Mouse (Mus musculus) MEL (cell line): ENCODE measurements around the gene Ndufa10. TPM values are rescaled to one million over a fixed set of nuclear protein-coding genes. Genes with fewer than 3 reads are reported as not detected.

ENCODE experiments used
- DNase-seq: peaks from one replicate; pipeline ENCODE4 v3.0.0; 2011; ENCODE audit warnings: low read depth, low spot score
- H3K27ac ChIP-seq: 2 replicates; pipeline ENCODE4 v1.5.1; 2012; ENCODE audit warnings: low read depth, mild to moderate bottlenecking, control low read depth, low read length, moderate library complexity; ENCODE audit not compliant: control insufficient read depth
- H3K27me3 ChIP-seq, 2 experiments: fragments of 150-350 bp in 1 of 2; sonication (generic) in 1 of 2; 2 replicates each; pipeline ENCODE4 v1.6.1; 2012; ENCODE audit warnings: low read length in 2 of 2, mild to moderate bottlenecking in 2 of 2, improper control_type of control experiment in 1 of 2, moderate library complexity in 1 of 2; ENCODE audit not compliant: insufficient read depth in 2 of 2, control insufficient read depth in 1 of 2
- H3K36me3 ChIP-seq, 2 experiments: 2 replicates each; pipeline ENCODE4 v1.6.1; 2012 to 2014; ENCODE audit warnings: low read length in 2 of 2, improper control_type of control experiment in 1 of 2, inconsistent platforms in 1 of 2, mild to moderate bottlenecking in 1 of 2; ENCODE audit not compliant: insufficient read depth in 2 of 2, control insufficient read depth in 1 of 2
- H3K4me1 ChIP-seq, 2 experiments: fragments of 150-350 bp in 1 of 2; sonication (generic) in 1 of 2; 2 replicates each; pipeline ENCODE4 v1.6.1; 2012; ENCODE audit warnings: low read length in 2 of 2, improper control_type of control experiment in 1 of 2, mild to moderate bottlenecking in 1 of 2; ENCODE audit not compliant: insufficient read depth in 2 of 2, control insufficient read depth in 1 of 2
- H3K4me3 ChIP-seq, 2 experiments: fragments of 150-350 bp in 1 of 2; sonication (generic) in 1 of 2; 2 replicates each; pipeline ENCODE4 v1.5.1; 2012; ENCODE audit warnings: low read depth in 2 of 2, low read length in 2 of 2, mild to moderate bottlenecking in 2 of 2, moderate library complexity in 2 of 2, control low read depth in 1 of 2, improper control_type of control experiment in 1 of 2; ENCODE audit not compliant: control insufficient read depth in 1 of 2, insufficient read depth in 1 of 2
- H3K79me2 ChIP-seq: 2 replicates; pipeline ENCODE4 v1.6.1; 2012; ENCODE audit warnings: mild to moderate bottlenecking, low read length, moderate library complexity; ENCODE audit not compliant: control insufficient read depth, poor library complexity, insufficient read depth
- H3K9ac ChIP-seq: 2 replicates; pipeline ENCODE4 v1.6.1; 2012; ENCODE audit warnings: low read depth, mild to moderate bottlenecking, control low read depth, low read length, moderate library complexity; ENCODE audit not compliant: control insufficient read depth, poor library complexity, severe bottlenecking
- H3K9me3 ChIP-seq: fragments of 150-350 bp; sonication (generic); replicated peaks from 2 replicates; pipeline ENCODE4 v1.6.1; 2012; ENCODE audit warnings: mild to moderate bottlenecking, low read length, improper control_type of control experiment, moderate library complexity; ENCODE audit not compliant: insufficient read depth
- BHLHE40 ChIP-seq: IDR thresholded peaks from 2 replicates; pipeline ENCODE4 v1.6.1; 2012; ENCODE audit warnings: low read depth, mild to moderate bottlenecking, inconsistent platforms, low read length, improper control_type of control experiment, borderline replicate concordance
- CHD1 ChIP-seq: IDR thresholded peaks from 2 replicates; pipeline ENCODE4 v1.6.1; 2012; ENCODE audit warnings: low read depth, mild to moderate bottlenecking, inconsistent platforms, low read length, improper control_type of control experiment
- CHD2 ChIP-seq: IDR thresholded peaks from 2 replicates; pipeline ENCODE4 v1.6.1; 2011; ENCODE audit warnings: low read length, improper control_type of control experiment
- CTCF ChIP-seq, 3 experiments: IDR thresholded peaks in 2 of 3; conservative IDR thresholded peaks in 1 of 3; 2 replicates each; pipeline ENCODE4 v1.5.1; 2011 to 2012; ENCODE audit warnings: low read length in 3 of 3, low read depth in 2 of 3, mild to moderate bottlenecking in 2 of 3, improper control_type of control experiment in 1 of 3, inconsistent platforms in 1 of 3, mixed read lengths in 1 of 3, moderate library complexity in 1 of 3; ENCODE audit not compliant: control insufficient read depth in 1 of 3, insufficient read depth in 1 of 3, poor library complexity in 1 of 3, severe bottlenecking in 1 of 3
- E2F4 ChIP-seq: IDR thresholded peaks from 2 replicates; pipeline ENCODE4 v1.6.1; 2011; ENCODE audit warnings: low read depth, low read length, improper control_type of control experiment, borderline replicate concordance
- ETS1 ChIP-seq: IDR thresholded peaks from 2 replicates; pipeline ENCODE4 v1.6.1; 2012; ENCODE audit warnings: low read depth, mild to moderate bottlenecking, inconsistent platforms, low read length, improper control_type of control experiment, moderate library complexity
- GABPA ChIP-seq: IDR thresholded peaks from 2 replicates; pipeline ENCODE4 v1.6.1; 2012; ENCODE audit warnings: low read depth, mild to moderate bottlenecking, inconsistent platforms, low read length, improper control_type of control experiment, moderate library complexity
- HCFC1 ChIP-seq: IDR thresholded peaks from 2 replicates; pipeline ENCODE4 v1.6.1; 2012; ENCODE audit warnings: low read depth, mild to moderate bottlenecking, inconsistent platforms, low read length, improper control_type of control experiment, moderate library complexity
- JUND ChIP-seq: IDR thresholded peaks from 2 replicates; pipeline ENCODE4 v1.6.1; 2011; ENCODE audit warnings: low read depth, mild to moderate bottlenecking, improper control_type of control experiment, low read length
- KAT2A ChIP-seq: conservative IDR thresholded peaks from 2 replicates; pipeline ENCODE4 v1.6.1; 2012; ENCODE audit warnings: low read depth, low read length, improper control_type of control experiment, inconsistent platforms
- MAFK ChIP-seq: IDR thresholded peaks from 2 replicates; pipeline ENCODE4 v1.6.1; 2011; ENCODE audit warnings: low read depth, mild to moderate bottlenecking, low read length, improper control_type of control experiment, borderline replicate concordance
- MAX ChIP-seq: IDR thresholded peaks from 2 replicates; pipeline ENCODE4 v1.6.1; 2011; ENCODE audit warnings: low read length, improper control_type of control experiment
- MAZ ChIP-seq: IDR thresholded peaks from 2 replicates; pipeline ENCODE4 v1.6.1; 2012; ENCODE audit warnings: low read depth, mild to moderate bottlenecking, inconsistent platforms, low read length, improper control_type of control experiment
- MEF2A ChIP-seq: IDR thresholded peaks from 2 replicates; pipeline ENCODE4 v1.6.1; 2014; ENCODE audit warnings: low read depth, mild to moderate bottlenecking, inconsistent platforms, low read length, improper control_type of control experiment; ENCODE audit not compliant: poor library complexity, insufficient replicate concordance, severe bottlenecking; ENCODE audit errors: extremely low read depth
- MYC ChIP-seq: IDR thresholded peaks from 2 replicates; pipeline ENCODE4 v1.6.1; 2011; ENCODE audit warnings: low read depth, mild to moderate bottlenecking, low read length, improper control_type of control experiment, moderate library complexity
- NRF1 ChIP-seq: IDR thresholded peaks from 2 replicates; pipeline ENCODE4 v1.6.1; 2014; ENCODE audit warnings: low read depth, mild to moderate bottlenecking, inconsistent platforms, low read length, improper control_type of control experiment, moderate library complexity; ENCODE audit not compliant: poor library complexity, insufficient read depth, severe bottlenecking
- POLR2A ChIP-seq, 2 experiments: IDR thresholded peaks; 2 replicates each; pipeline ENCODE4 v1.6.1; 2011 to 2012; ENCODE audit warnings: low read length in 2 of 2, mild to moderate bottlenecking in 2 of 2, control low read depth in 1 of 2, improper control_type of control experiment in 1 of 2, low read depth in 1 of 2, moderate library complexity in 1 of 2; ENCODE audit not compliant: control insufficient read depth in 1 of 2, insufficient read depth in 1 of 2, poor library complexity in 1 of 2
- POLR2AphosphoS2 ChIP-seq: IDR thresholded peaks from 2 replicates; pipeline ENCODE4 v1.6.1; 2011; ENCODE audit warnings: low read length, improper control_type of control experiment
- POLR2AphosphoS5 ChIP-seq: IDR thresholded peaks from 2 replicates; pipeline ENCODE4 v1.6.1; 2012; ENCODE audit warnings: low read depth, borderline replicate concordance, mild to moderate bottlenecking, inconsistent platforms, low read length, moderate library complexity, mixed read lengths
- RCOR1 ChIP-seq: IDR thresholded peaks from 2 replicates; pipeline ENCODE4 v1.6.1; 2012; ENCODE audit warnings: low read depth, mild to moderate bottlenecking, inconsistent platforms, low read length, improper control_type of control experiment
- SIN3A ChIP-seq: IDR thresholded peaks from 2 replicates; pipeline ENCODE4 v1.6.1; 2012; ENCODE audit warnings: low read length, improper control_type of control experiment, inconsistent platforms
- TAL1 ChIP-seq: IDR thresholded peaks from 2 replicates; pipeline ENCODE4 v1.6.1; 2012; ENCODE audit warnings: mild to moderate bottlenecking, inconsistent platforms, low read length, moderate library complexity, mixed read lengths
- UBTF ChIP-seq: IDR thresholded peaks from 2 replicates; pipeline ENCODE4 v1.6.1; 2012; ENCODE audit warnings: low read depth, mild to moderate bottlenecking, inconsistent platforms, low read length, improper control_type of control experiment, moderate library complexity, borderline replicate concordance; ENCODE audit not compliant: insufficient read depth
- USF1 ChIP-seq: IDR thresholded peaks from 2 replicates; pipeline ENCODE4 v1.6.1; 2014; ENCODE audit warnings: low read depth, mild to moderate bottlenecking, inconsistent platforms, low read length, improper control_type of control experiment, moderate library complexity
- USF2 ChIP-seq, 2 experiments: IDR thresholded peaks; 2 replicates each; pipeline ENCODE4 v1.6.1; 2011 to 2012; ENCODE audit warnings: improper control_type of control experiment in 2 of 2, low read length in 2 of 2, borderline replicate concordance in 1 of 2, inconsistent platforms in 1 of 2, low read depth in 1 of 2, mild to moderate bottlenecking in 1 of 2; ENCODE audit not compliant: insufficient read depth in 1 of 2
- ZC3H11A ChIP-seq: IDR thresholded peaks from 2 replicates; pipeline ENCODE4 v1.6.1; 2012; ENCODE audit warnings: low read depth, mild to moderate bottlenecking, inconsistent platforms, low read length, improper control_type of control experiment
- ZKSCAN1 ChIP-seq: IDR thresholded peaks from 2 replicates; pipeline ENCODE4 v1.6.1; 2012; ENCODE audit warnings: low read depth, mild to moderate bottlenecking, inconsistent platforms, low read length, improper control_type of control experiment, moderate library complexity
- ZMIZ1 ChIP-seq: IDR thresholded peaks from 2 replicates; pipeline ENCODE4 v1.6.1; 2012; ENCODE audit warnings: low read depth, mild to moderate bottlenecking, inconsistent platforms, low read length, improper control_type of control experiment, moderate library complexity
- polyA plus RNA-seq, 2 experiments: library from polyadenylated mRNA; stranded (reverse) in 1 of 2; unstranded in 1 of 2; fragments of >175 nt in 1 of 2; fragments of >200 nt in 1 of 2; gene quantifications; 2 replicates each; pipeline versions ENCODE4 v1.2.1 to v1.2.4; 2012; ENCODE audit warnings: low replicate concordance in 2 of 2, low read depth in 1 of 2; ENCODE audit not compliant: insufficient read length in 2 of 2, insufficient read depth in 1 of 2, missing spikeins in 1 of 2
- total RNA-seq: library from RNA; depleted of rRNA; stranded (reverse); fragments of 300-350 nt; gene quantifications from 2 replicates; pipeline ENCODE4 v1.2.3, GENCODE M21; 2012

Ndufa10 gene
- total and polyA plus RNA-seq, 3 experiments = 228 to 873 (median 533) TPM

DNA sequence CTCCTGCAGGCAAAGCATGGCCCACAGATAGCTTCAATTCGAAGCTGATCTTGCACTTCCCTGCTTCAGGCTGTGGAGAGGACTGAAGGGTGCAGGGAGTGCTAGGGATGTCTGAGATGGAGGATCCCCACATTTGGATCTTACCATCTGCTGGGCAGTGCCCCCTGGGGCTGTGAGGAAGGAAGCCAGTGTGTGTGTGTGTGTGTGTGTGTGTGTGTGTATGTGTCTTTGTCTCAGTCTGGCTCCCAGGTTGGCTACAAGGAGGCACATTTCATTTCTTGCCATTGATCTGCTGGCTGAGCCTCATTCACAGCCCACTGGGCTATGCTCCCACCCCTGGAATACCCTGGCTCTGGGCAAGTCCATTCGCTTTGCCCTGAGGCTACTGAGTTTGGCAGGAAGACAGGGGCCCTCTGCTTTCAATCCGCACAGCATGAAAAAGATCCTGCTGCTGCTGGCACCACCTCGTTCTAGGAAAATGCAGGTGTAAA lies 36.8 kb downstream of the Ndufa10 start (continued):
- TF ChIP-seq TAL1 (no peak), MAFK (no peak), CTCF (IDR thresholded peaks at IDR 0.05 in 2 of 3, conservative IDR thresholded peaks at IDR 0.05 in 1 of 3; ENCODE audit: control insufficient read depth in 1 of 3, insufficient read depth in 1 of 3, low read depth in 2 of 3, low read length in 3 of 3, poor library complexity in 1 of 3, severe bottlenecking in 1 of 3) (no peak)

DNA sequence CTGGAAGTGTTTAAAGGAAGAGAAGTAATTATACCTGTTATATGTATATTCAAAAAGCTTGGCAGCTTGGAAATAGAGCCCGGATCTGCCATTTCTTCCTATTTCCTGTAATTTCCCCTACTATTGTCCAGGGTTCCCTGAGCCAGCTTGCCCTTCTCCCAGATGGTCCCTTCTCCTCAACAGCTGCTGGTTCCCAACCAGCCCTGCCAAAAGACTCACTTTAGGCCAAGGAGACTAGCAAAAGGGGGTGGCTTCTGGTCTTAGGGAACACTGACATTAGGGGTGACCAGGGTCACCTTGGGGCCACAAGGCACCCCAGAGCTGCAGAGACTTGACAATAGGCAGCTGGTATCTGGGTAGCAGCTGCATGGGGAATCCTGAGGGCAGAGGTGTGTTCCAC lies 38.7 kb downstream of the Ndufa10 start:
- H3K9ac ChIP-seq = no peak overlapping the region
- H3K27ac ChIP-seq = no peak overlapping the region
- no peaks in the 10 kb centered on the region for H3K9me3 ChIP-seq
- no peak overlapping the region for H3K4me3 ChIP-seq
- H3K4me1 ChIP-seq = no peaks in the 10 kb centered on the region
- no peak for DNase-seq
- no peaks in the 10 kb centered on the region for H3K27me3 ChIP-seq
- H3K36me3 ChIP-seq = no peaks in the 10 kb centered on the region; a peak in 1 of 4 replicates
- H3K79me2 ChIP-seq = no peaks in the 10 kb centered on the region
- TF ChIP-seq USF1 = no peak
- no peak for TF ChIP-seq POLR2A (IDR thresholded peaks at IDR 0.05; ENCODE audit: control insufficient read depth in 1 of 2, insufficient read depth in 1 of 2, low read depth in 1 of 2, low read length in 2 of 2, poor library complexity in 1 of 2)
- no peak for TF ChIP-seq CHD1
- no peak for TF ChIP-seq MYC
- no peak for TF ChIP-seq USF2 (IDR thresholded peaks at IDR 0.05; ENCODE audit: borderline replicate concordance in 1 of 2, insufficient read depth in 1 of 2, low read depth in 1 of 2, low read length in 2 of 2)
- no peak for TF ChIP-seq E2F4
- no peak for TF ChIP-seq RCOR1
- TF ChIP-seq BHLHE40 = no peak
- no peak for TF ChIP-seq POLR2AphosphoS5
- no peak for TF ChIP-seq ZMIZ1
- TF ChIP-seq MEF2A = no peak
- TF ChIP-seq UBTF = no peak
- no peak for TF ChIP-seq SIN3A
- no peak for TF ChIP-seq MAX
- no peak for TF ChIP-seq ETS1

DNA sequence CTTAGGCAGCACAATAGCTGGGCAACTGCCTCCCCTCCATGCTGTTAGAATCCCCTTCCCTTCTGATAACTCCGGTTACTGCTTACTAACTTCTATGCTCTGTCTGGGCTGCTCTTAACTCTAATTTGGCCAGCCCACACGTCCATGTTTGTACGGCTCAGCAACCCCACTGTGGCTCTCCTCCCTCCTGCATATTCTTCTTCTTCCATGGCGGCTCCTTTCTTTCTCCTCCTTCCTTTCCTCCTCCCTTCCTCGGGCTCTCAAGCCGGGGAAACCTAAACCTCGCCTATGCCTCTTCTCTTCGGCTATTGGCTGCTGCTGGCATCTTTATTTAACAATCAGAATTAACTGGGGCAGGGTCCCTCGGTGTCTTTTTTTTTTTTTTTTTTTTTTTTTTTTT lies 40.9 kb downstream of the Ndufa10 start:
- Histone ChIP-seq H3K79me2 (no peaks in the 10 kb centered on the region), H3K27me3 (peaks cover 0 to 2% of the 10 kb centered on the region in 2 experiments; a peak in 1 of 4 replicates), H3K27ac (no peak overlapping the region), H3K36me3 (no peaks in the 10 kb centered on the region), H3K4me3 (no peak overlapping the region), H3K4me1 (no peaks in the 10 kb centered on the region), H3K9ac (no peak overlapping the region), H3K9me3 (no peaks in the 10 kb centered on the region)
- no peak for DNase-seq
- no peak for TF ChIP-seq MAX
- TF ChIP-seq USF1 = no peak
- TF ChIP-seq MAZ = no peak
- no peak for TF ChIP-seq MAFK
- TF ChIP-seq GABPA = no peak
- no peak for TF ChIP-seq UBTF
- no peak for TF ChIP-seq JUND
- no peak for TF ChIP-seq HCFC1
- no peak for TF ChIP-seq ZC3H11A
- TF ChIP-seq POLR2A (IDR thresholded peaks at IDR 0.05; ENCODE audit: control insufficient read depth in 1 of 2, insufficient read depth in 1 of 2, low read depth in 1 of 2, low read length in 2 of 2, poor library complexity in 1 of 2) = no peak
- no peak for TF ChIP-seq KAT2A
- no peak for TF ChIP-seq RCOR1
- no peak for TF ChIP-seq MEF2A
- no peak for TF ChIP-seq POLR2AphosphoS2
- no peak for TF ChIP-seq BHLHE40
- TF ChIP-seq NRF1 = no peak
- TF ChIP-seq CHD2 = no peak
- TF ChIP-seq TAL1 = no peak
- no peak for TF ChIP-seq ZKSCAN1
